Mouse (Mus musculus): Measurements from ENCODE around the gene Sox15.

The Sox15 gene

DNA sequence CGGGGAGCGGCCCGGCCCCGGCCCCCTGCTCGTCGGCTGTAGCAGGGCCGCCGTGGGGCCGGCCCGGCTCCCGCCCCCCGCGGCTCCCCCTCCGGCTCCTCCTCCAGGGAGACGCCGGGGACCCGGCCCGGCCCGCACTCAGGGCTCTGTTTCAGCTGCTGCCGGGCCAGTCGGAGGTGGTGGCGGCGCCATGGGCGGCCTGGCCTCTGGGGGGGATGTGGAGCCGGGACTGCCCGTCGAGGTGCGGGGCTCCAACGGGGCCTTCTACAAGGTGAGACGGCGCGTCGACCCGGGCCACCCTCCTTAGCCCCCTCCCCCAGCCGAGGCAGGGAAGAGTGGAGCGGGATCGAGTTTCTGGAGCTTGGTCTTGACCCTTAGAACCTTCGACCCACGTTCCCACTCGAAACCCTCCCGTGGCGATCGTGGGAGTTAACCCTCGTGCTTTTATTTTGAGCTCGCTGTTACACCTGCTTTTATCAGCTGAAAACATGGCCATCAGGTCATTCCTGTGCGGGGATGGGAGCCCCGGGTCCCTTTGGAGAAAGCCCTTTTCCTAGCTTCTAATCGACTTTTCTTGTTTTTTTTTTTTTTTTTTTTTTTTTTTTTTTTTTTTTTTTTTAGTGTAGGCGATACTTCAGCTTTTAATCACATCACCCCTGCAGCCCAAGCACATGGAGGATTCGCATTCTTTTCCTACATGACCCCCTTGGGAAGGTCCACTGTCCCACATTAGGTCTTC, 21.8 kb upstream of the Sox15 start:
- DNase-seq (ENCODE audit: low read depth, low spot score) = peak; percentile 18

DNA sequence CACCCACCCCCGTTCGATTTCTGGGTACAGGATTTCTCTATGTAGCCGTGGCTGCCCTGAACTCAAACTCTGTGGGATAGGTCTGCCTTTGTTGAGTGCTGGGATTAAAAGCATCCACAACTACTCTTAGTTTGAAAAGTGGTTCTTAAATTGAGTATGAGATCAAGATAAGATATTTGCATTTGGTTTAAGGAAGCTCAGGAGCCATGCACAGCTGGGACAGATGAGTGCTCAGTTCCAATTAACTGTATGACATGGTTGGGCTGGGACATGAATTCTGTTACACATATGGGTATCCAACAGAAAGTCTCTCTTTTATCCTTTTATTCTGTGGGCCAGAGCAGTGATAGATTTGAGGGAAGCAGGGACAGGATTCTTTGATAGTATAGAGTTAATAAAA, 19.6 kb upstream of the Sox15 start:
- no peak for DNase-seq (ENCODE audit: low read depth, low spot score)

DNA sequence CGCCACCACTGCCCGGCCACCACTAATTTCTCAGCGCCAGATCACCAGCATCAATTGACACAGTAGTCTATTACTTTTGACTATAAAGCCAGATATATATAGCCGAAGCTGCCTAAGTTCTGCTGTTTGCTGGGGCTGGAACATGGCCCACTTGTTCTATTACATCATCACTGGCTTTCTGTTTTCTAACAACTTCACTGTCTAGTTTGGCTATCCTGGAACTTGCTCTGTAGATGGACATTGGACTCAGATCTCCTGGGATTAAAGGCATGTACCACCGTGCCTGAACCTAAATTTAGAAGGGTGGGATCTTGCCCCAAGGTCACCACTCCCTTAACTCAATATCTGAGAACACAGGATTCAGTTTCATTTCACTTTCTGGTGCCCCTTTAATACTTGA, 9.3 kb upstream of the Sox15 start:
- DNase-seq (ENCODE audit: low read depth, low spot score) = no peak

DNA sequence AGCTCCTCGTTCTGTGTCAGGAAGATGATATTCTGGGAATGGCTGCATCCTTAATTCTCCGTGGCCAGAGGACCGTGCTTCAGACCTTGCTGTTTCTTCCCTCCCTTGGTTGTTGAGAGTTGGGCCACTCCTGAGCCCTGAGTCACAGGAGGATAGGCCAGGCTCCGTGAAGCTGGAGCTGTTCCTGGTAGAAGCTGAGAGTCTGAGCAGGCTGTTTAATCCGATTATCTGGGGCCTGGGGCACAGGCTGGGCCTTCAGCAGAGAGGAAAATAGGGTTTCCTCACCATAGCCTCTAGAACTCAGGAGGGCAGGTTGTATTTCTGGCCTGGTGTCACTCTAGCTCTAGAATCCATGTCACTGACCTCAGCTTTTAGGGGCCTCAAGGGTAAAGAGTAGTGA, 1.7 kb upstream of the Sox15 start:
- no peak for DNase-seq (ENCODE audit: low read depth, low spot score)

DNA sequence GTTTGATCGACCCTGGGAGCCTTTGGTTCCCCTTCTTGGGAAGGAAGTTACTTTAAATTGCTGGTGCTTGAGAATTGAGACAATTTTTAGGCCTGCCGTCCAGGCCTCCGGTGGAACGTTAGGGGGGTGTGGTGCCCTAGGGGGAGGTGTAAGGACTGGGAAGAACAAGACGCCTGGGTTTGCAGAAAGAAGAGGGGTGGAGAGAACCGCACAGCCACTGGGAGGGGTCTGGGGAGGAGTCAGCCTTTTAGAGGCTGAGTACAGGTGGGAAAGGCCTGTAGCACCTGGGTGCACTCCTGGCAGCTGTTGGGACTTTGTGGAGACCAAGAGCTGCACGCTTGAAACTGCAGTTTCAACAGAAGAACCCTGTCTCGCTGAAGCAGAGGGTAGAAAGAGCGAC, 354 bp upstream of the Sox15 start:
- DNase-seq (ENCODE audit: low read depth, low spot score) = no peak

DNA sequence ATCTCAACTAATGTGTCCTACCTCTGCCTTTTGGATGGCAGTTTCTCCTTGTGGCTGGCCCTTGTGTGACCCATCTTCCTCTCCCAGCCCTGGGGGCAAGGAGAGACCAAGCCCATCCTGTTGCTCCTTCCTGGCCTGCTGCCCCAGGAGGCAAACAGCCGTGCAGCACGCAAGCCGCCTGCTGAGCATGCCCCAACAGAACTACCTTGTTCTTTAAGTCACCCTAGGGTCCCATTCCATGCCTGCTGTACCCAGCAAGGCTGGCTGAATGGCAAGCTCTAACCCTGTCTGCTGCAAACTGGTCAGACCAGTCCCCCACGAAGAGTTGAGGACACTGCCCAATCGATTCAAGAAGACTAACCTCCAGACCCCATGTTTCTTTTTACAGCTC, 946 bp downstream of the Sox15 start:
- no peak for DNase-seq (ENCODE audit: low read depth, low spot score)

DNA sequence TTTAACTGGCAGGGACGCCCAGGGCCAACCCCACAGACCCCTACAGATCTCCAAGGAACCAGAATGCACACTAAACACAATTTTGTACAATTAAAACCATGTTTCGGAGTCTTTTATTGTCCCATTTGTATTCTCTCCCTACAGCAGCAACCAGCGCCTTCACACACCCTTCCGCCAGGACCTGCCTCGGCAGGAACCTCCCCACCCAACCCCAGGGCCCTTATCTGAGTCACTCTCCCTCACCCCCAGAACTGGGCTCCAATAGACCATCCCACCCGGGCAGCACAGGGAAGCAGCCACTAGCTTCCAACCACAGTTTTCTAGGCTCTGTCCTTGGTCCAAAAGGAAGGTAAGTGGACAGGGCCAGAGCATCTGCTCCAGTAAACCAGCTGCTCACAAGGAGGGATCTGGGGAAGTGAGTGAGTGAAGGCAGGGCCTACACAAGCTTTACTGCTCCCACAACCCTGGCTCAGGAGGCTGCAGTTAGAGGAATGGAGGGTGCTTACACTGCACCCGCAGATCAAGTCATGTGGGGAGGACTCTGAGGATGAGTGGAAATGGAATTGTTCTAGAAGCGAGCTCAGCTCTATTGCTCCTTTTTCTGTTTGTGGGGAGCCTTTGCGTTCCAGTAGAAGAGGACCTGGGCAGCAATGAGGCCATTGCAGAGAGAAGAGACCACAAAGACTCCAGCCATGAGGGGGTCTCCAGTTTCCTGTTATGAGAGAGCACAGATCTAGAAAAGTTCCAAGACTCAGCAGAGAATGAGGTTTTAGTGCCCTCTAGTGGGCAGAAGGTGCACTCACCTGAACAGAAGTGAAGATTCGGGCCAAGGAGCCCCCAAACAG, 1.7 kb downstream of the Sox15 start:
- DNase-seq (ENCODE audit: low read depth, low spot score) = peak; percentile 61

DNA sequence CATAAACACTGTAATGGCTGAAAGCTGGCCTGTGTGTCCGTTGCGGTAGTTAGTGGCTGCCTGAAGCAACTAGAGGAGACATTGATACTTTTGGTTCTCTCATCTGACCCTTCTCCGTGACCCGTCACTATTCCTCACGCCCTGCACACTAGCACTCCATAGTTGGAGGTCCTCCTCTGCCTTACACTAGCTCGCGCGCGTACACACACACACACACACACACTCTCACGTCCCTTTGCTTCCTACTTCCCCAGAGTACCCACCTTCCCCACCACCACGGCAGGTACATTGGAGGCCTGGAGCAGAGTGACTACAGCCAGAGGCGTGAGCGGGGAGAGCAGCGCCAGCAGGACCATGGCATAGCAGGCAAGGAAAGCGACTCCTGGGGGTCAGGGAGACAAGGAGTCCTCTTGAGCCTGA, 2.4 kb downstream of the Sox15 start:
- DNase-seq (ENCODE audit: low read depth, low spot score) = no peak

DNA sequence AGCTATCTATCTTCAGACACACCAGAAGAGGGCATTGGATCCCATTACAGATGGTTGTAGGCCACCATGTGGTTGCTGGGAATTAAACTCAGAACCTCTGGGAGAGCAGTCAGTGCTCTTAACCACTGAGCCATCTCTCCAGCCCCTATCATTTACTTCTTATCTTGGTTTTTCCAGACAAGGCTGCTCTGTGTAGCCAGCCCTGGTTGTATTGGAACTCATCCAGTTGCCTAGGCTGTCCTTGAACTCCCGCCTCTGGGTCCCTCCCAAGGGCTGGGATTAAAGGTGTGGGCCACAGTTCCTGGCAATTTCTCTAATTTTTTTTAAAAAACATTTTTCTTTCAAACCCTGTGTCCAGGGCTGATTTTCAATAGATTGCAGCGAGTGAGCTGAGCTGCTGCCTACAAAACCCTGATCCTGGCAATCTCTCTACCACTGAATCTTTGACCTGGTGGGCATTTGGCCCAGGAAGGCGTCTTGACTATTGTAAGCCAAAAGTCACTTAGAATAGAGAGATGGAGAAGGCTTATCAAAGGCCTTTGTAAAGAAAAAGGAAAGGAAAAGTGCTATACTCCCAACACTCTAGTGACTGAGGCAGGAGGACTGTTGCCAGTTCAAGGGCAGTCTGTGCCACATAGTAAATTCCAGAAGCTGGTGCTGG, 6.2 kb downstream of the Sox15 start:
- DNase-seq (ENCODE audit: low read depth, low spot score) = no peak

DNA sequence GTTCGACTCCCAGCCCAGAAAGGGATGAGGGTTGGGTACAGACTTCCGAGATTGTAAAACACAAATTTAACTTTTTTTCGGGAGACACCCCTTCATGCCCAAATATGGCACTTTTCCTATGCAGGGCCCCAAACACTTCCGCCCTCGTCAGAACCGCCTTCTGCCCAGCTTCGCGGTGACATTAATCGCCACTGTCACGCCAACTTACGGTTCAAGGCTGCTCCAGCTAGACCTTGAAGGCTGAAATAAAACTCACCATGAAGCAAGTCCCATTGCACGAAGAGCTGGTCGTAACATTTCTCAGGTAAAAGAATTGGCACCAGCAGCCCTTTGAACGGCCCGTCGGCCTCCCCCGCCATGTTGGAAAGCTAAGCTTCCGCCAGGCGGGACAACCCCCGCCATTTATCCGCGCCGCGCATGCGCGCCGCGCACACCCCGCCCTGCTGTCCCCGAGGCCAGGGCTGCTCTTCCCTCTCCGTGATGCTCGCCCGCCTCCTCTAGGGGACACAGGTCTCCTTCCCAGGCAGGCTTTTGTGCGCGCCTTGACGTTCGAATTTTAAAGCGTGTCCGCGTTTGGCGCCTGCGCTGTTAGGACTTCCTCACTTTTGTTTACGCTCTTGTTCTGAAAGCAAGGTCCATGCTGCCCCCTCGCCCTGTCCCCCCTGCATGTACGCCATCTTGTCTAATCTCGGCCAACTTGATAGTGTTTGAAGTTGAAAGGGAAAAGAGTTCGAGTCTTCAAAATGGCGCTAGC, 7.3 kb downstream of the Sox15 start, which contains the start of gene Mpdu1:
Mpdu1 (minus strand) TSS at position 430 of the 754 bp plus-strand sequence.
- peak; percentile 99 for DNase-seq (ENCODE audit: low read depth, low spot score)

DNA sequence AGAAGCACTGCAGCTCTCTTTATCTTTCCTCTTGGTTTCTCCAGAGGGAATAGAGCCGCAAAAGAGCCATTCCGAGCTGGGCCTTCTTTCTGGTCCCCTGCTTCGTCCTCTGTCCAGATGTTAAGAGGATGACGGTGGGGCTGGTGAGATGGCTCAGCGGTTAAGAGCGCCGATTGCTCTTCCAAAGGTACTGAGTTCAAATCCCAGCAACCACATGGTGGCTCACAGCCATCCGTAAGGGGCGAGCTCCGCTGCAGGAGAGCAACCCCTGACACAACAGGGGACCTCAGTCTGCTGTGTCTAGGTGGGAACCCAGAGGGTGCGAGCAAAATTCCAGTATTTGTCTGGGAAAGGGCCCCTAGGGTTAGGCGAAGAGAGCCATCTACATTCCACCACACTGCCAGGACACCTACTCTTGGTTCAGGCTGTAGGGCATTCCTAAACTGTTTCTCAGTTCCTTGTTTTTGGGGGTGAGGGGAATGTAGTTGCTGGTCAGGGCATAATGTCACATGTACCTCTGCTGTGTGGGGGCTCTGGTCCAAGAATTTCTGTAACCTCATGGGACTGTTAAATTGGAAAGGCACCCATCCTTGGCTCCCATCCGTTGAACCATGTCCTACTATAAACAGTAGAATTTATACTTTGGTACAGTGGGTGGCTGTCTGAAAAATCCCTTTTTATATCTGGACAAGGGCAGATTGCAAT, 8.0 kb downstream of the Sox15 start:
- DNase-seq (ENCODE audit: low read depth, low spot score) = no peak

DNA sequence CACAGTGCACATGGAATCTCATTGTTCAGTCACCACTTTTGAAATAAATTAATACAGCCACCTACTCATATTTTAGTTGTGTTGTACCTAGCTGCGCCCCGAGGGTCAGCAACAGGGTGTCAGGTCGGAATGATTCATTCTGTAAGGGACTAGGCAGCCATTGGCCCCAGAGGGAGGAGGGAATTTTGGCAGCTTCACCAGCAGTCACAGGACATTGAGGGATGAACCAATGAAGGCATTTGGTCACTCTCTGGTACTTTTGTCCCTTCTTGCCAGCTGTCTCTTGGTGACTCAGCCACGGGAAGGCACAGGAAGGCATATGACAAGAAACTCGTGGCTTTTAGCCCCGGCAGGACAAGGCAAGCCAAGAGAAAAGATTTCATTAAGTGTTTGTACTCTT, 8.7 kb downstream of the Sox15 start:
- no peak for DNase-seq (ENCODE audit: low read depth, low spot score)

DNA sequence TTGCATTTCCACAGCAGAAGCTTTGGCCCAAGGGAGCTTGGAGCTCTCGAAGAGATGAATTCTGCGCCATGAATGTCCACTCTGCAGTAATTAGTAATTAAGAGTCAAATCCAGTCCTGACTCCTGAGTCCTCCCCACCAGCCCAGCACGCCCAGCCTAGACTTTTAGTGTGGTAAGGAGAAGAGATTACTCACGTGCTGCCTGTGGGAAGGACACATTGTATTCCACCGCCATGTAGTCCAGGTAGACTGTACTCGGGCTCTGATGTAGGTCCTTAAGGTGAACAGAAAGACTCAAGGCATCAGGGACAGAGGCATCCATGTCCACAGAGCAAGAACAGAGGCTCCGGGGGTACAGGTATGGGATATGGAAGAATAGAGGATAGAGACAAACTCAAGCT, 9.7 kb downstream of the Sox15 start:
- no peak for DNase-seq (ENCODE audit: low read depth, low spot score)

DNA sequence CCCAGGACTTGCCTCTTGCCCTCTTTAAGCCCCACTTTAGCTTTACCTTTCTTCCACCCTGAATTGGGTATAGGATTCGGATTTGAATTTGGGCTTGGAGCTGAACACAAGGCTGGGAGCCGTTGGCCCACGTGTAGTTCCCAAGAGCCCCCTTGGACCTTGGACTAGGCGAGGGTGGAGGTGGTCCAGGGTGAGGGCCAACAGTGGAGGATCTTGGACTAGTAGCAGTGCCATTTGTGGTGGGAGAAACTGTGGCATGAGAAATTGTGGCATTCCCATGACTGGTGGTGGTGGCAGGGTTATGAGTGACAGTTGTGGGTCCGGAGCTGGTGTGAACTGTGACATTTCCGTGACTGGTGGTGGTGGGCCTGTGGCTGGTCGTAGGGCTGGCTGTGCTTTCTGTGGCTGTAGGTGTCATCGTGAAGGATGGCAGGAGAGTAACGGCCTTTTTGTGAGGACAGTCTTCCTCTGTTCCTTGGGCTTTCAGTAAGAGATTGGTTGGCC, 10.4 kb downstream of the Sox15 start:
- DNase-seq (ENCODE audit: low read depth, low spot score) = no peak

DNA sequence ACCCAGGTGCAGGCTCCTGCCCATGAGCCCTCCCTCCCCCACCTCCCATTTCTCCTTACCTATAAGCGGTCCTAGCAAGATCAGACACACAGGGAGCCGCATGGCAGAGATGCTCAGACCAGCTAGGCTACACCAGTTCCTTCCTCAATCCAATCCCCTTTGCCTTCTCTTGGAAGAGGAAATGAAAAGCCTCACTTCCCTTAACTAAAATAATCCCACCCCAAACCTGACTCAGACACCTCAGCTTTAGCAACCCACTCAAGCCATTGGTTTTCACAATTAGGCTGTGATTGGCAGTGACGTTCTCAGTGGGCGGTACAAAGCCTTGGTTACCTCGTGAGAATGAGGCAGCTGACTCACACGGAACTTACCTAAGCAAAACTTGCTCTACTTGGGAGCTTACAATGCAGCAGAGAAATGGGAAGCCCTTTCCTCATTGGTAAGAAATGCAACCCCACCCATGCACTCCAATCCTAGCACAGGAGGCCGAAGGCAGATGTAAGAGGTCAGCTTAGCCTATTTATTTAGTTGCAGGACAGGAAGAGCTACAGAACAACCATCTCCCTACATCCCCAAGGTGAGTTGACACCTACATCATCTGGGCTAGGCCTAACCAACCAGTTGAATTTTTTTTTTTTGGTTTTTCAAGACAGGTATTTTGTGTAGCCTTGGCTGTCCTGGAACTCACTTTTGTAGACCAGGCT, 11.0 kb downstream of the Sox15 start, which contains the start of gene Cd68:
Cd68 (minus strand) TSS at position 193 of the 704 bp plus-strand sequence.
- DNase-seq (ENCODE audit: low read depth, low spot score) = peak; percentile 79

DNA sequence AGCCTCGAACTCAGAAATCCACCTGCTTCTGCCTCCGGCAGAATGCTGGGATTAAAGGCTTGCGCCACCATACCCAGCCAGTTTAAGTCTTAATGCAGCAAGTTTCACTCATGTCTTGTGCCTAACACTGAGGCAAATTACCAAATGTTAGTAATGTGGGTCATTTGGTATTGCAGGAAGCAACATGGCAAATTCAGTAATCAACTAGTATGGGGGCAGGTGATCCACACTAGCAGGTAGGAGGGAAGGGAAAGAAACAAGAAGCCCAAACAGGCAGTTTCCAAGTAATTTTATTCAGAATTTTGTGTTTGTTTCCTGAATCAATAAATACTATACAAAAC, 11.5 kb downstream of the Sox15 start:
- no peak for DNase-seq (ENCODE audit: low read depth, low spot score)

DNA sequence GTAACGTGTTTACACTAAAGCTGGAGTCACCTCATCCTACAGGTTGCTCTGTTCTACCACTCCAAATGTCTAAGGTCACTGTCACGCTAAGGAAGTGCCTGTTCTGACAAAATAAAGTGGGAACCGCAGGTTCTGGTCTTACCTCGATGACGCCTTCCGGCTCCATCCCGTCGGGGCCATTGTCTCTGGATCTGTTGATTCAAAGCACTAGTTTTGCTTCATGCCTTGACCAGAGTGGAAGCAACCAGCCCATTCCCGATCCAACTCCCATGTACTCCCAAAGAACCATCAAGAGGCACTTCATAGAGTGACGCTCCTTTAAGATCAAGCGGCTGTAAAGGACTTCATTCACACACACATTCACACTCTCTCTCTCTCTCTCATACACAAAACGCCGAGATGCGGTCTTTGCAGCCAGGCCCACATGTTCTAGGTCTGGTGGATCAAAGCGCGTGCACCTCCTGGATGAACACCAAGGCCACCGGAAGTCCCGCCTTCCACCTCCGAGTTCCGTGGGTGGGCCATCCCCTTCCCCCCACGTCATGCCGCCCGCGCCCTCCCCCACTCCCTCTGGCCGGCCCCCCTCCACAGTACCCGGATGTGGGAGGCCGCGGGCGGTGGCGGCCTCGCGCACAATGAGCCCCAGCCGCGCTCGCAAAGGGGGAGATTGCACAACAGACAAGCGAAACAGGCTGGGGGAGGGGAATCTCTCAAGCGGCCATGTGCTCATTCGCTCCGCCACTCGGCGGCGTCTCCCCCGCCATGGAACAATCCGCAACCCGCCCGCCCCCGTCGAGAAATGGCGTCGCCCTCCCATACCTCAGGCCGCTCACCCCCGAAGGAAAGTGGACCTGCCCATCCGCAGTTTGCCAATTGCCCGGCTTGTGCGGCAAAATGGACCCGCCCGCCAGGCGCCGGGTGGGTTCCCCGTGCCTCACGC, 15.9 kb downstream of the Sox15 start:
- DNase-seq (ENCODE audit: low read depth, low spot score) = peak; percentile 98

DNA sequence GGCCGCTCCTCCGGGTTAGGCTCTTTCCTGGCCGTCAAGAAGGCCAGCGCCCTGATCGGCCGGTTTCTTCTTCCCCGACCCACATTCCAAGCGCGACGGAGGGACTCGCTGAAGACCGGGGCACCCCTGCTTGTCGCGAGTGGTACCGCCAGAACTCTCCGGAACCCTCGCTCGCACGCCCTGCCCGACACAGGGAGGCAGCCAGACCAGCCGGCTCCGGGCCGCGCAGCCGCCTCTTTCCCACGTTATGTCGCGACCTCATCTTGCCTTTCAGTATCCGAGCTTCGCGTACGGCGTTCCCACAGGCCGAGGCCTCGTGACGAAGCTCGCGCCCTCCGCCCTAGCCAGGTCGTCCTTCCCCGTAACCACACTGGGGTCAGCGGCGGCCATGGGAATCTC, 16.6 kb downstream of the Sox15 start:
- no peak for DNase-seq (ENCODE audit: low read depth, low spot score)

DNA sequence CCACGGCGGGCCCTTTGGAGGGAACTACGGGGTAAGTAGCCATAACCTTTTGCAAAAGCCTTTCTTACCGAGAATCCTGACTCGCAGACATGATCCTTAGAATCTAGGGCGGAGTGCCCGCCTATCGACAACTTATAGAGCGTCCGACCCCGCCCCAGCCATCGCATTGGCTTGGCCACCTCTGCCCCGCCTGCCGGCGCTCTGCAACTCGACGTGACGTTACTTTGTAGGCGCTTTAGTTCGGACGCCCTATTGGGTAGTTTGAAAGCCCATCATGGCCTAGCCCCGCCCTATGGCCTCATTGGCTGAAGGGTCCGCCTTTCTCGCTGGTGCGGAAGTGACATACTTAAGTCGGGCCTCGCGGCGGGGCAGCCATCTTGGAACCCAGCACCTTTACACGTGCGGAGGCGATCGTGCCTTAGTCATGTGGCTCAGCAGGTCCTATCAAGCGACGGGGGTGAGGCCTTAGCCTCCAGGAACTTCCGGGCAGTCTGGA, 17.1 kb downstream of the Sox15 start, which contains the start of gene Eif4a1:
Eif4a1 (minus strand) TSS at position 213 of the 496 bp plus-strand sequence.
- DNase-seq (ENCODE audit: low read depth, low spot score) = peak; percentile 100
